Mouse (Mus musculus): ENCODE data around the gene Mbl2. TPM values are rescaled to one million over a fixed set of nuclear protein-coding genes. Genes with fewer than 3 reads are reported as not detected.

Gene Mbl2
- not detected in 2 replicates for polyA plus RNA-seq (2012; rRNA removed)

DNA sequence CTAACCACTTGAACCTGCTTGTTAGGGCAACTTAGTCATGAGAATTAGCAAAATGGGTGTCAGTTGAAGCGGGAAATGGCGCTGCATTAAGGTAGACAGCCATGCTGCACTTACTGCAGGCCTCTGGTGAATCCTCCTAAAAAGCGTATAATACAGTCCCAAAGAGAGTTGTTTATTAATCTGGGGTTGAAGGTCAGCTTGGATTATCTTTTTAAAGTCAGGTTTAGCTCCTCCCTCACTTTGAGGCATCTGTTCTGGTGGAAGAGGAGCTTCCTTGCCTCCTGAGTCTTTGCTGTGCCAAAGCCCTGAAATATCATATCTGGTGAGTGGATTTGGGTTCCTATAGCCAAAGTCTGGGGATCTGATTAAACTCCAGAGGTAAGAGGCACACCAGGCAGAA lies at the start of gene Mbl2:
TSS of gene Mbl2 (plus strand) at position 252 of the 400 bp plus-strand sequence.

Other genes starting within 250 kb of the Mbl2 start
- gene Trpd52l3, start 229.2 kb upstream of the Mbl2 start, polyA plus RNA-seq (2012; rRNA removed) = not detected in 2 replicates
- gene Uhrf2, start 202.4 kb upstream of the Mbl2 start, polyA plus RNA-seq (2012; rRNA removed) = 14.2 and 21.6 TPM in 2 replicates
- 4.1 and 6.7 TPM in 2 replicates for gene Gldc, start 57.5 kb upstream of the Mbl2 start, polyA plus RNA-seq (2012; rRNA removed)

Measured in stomach, adult 2 months (tissue).